Mouse (Mus musculus) C2C12 (cell line): ENCODE results near the gene Stk39.

ENCODE experiments used
- CEBPB ChIP-seq: IDR thresholded peaks from one replicate; pipeline ENCODE4 v1.6.1; 2011; ENCODE audit warnings: low read depth, mild to moderate bottlenecking, control low read depth, moderate library complexity
- CTCF ChIP-seq: IDR thresholded peaks from one replicate; pipeline ENCODE4 v1.5.1; 2011; ENCODE audit not compliant: control insufficient read depth, insufficient read depth, insufficient read length
- FOSL1 ChIP-seq: IDR thresholded peaks from one replicate; pipeline ENCODE4 v1.8.0; 2011; ENCODE audit warnings: mild to moderate bottlenecking, low read length; ENCODE audit not compliant: poor library complexity, insufficient read depth, severe bottlenecking
- MAX ChIP-seq: IDR thresholded peaks from one replicate; pipeline ENCODE4 v1.6.1; 2011; ENCODE audit warnings: mild to moderate bottlenecking, control low read depth
- MYOD1 ChIP-seq: IDR thresholded peaks from one replicate; pipeline ENCODE4 v1.6.1; 2011; ENCODE audit warnings: low read depth; ENCODE audit not compliant: control insufficient read depth, insufficient read length
- MYOG ChIP-seq: IDR thresholded peaks from one replicate; pipeline ENCODE4 v1.6.1; 2011; ENCODE audit not compliant: control insufficient read depth, insufficient read length; ENCODE audit errors: extremely low read depth
- USF1 ChIP-seq: IDR thresholded peaks from one replicate; pipeline ENCODE4 v1.6.1; 2011; ENCODE audit warnings: low read depth, mild to moderate bottlenecking, control low read depth, moderate library complexity

GRCm38 (mm10) chr2:68456899-68457298, 15.2 kb downstream of the Stk39 start:
- TF ChIP-seq CTCF, result no peak
- no peak for TF ChIP-seq MAX
- no peak for TF ChIP-seq CEBPB
- TF ChIP-seq MYOG, result no peak
- no peak for TF ChIP-seq USF1
- no peak for TF ChIP-seq FOSL1
- no peak for TF ChIP-seq MYOD1
